Mouse (Mus musculus): ENCODE results near the gene Midn. TPM values are rescaled to one million over a fixed set of nuclear protein-coding genes. Genes with fewer than 3 reads are reported as not detected.

Gene Midn
- polyA plus RNA-seq, 1 experiment from 2014 or later = 39.8 TPM

DNA sequence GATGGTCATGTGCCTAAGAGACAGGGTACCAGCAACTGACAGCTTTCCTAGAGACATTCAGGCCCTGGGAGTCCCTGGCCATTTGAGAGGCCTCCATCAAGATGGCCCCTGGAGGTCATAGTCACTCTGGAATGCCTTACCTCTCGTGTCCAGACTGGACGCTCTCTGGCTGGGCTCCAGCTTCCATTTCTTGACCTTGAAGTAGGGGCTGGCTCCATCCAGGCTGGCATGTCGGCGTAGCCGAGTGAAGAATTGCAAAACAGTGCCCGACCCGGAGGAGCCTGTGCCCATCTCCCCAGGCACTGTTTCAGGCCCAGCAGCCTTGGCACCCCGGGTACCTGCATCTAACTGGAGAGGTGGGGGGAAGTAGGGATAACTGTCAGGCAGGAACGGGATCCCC is 13.7 kb upstream of the Midn start:
- peaks cover 52% of the 10 kb centered on the region for H3K36me3 ChIP-seq (ENCODE audit: control insufficient read depth, insufficient read depth, low read length)
- WGBS = 93% methylated on average over 9 of the region's 9 CpGs
- ATAC-seq (ENCODE audit: low read depth) = no peak
- H3K27ac ChIP-seq (ENCODE audit: low read depth, low read length) = no peak overlapping the region
- no peak overlapping the region for H3K9ac ChIP-seq (replicated peaks; ENCODE audit: low read depth, low read length)
- no peaks in the 10 kb centered on the region for H3K9me3 ChIP-seq (ENCODE audit: control insufficient read depth, low read length)
- H3K4me2 ChIP-seq (ENCODE audit: low read depth, low read length) = no peak overlapping the region
- H3K4me3 ChIP-seq (ENCODE audit: low read depth, low read length) = no peak overlapping the region
- peaks cover 18% of the 10 kb centered on the region for H3K4me1 ChIP-seq (ENCODE audit: control insufficient read depth, insufficient read depth, low read length)
- H3K27me3 ChIP-seq (ENCODE audit: control insufficient read depth, insufficient read depth, low read length) = no peaks in the 10 kb centered on the region

DNA sequence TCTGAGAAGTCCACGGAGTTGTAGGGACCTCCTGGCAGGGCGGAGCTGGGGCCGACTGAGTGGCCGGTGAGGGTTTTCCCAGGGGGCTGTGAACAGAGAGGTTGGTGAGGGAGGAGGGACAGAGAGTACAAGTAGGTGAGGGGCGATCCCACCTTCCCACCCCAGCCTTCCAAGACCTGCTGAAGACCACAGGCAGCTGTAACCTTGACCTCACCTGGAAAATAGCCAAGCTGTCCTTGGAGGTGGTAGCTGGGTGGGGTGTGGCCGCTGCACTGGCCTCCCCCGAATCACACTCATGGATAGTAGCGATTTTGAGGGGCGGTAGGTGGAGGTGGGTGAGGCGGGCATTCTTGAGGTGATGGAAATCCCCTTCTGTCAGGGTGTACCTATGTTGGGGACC is 12.9 kb upstream of the Midn start:
- Histone ChIP-seq H3K4me1 (ENCODE audit: control insufficient read depth, insufficient read depth, low read length) (peaks cover 18% of the 10 kb centered on the region), H3K4me3 (ENCODE audit: low read depth, low read length) (no peak overlapping the region), H3K36me3 (ENCODE audit: control insufficient read depth, insufficient read depth, low read length) (peaks cover 45% of the 10 kb centered on the region), H3K4me2 (ENCODE audit: low read depth, low read length) (no peak overlapping the region), H3K27me3 (ENCODE audit: control insufficient read depth, insufficient read depth, low read length) (no peaks in the 10 kb centered on the region), H3K9ac (replicated peaks; ENCODE audit: low read depth, low read length) (no peak overlapping the region), H3K27ac (ENCODE audit: low read depth, low read length) (no peak overlapping the region), H3K9me3 (ENCODE audit: control insufficient read depth, low read length) (no peaks in the 10 kb centered on the region)
- 89% methylated on average over 10 of the region's 10 CpGs for WGBS
- no peak for ATAC-seq (ENCODE audit: low read depth)

DNA sequence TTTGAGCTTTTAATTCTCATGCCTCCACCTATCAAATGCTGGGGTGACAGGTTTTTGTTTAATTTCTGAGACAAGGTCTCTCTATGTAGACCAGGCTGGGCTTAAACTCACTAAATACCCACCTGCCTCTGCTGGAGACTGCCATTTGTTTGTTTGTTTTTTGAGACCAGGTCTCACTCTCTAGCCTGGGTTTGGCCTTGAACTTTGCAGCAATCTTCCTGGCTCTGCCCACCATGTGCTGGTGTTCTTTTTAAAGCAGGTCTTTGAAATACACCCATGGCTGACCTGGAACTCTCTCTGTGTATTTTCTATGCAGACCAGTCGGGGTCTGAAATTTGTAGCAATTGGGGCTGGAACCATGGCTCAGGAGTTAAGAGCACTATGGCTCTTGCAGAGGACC is 12.4 kb upstream of the Midn start:
- Histone ChIP-seq H3K36me3 (ENCODE audit: control insufficient read depth, insufficient read depth, low read length) (peaks cover 40% of the 10 kb centered on the region), H3K27me3 (ENCODE audit: control insufficient read depth, insufficient read depth, low read length) (no peaks in the 10 kb centered on the region), H3K9ac (replicated peaks; ENCODE audit: low read depth, low read length) (no peak overlapping the region), H3K4me1 (ENCODE audit: control insufficient read depth, insufficient read depth, low read length) (peaks cover 18% of the 10 kb centered on the region), H3K9me3 (ENCODE audit: control insufficient read depth, low read length) (no peaks in the 10 kb centered on the region), H3K27ac (ENCODE audit: low read depth, low read length) (no peak overlapping the region), H3K4me2 (ENCODE audit: low read depth, low read length) (no peak overlapping the region), H3K4me3 (ENCODE audit: low read depth, low read length) (no peak overlapping the region)
- 82% methylated on average over 1 of the region's 1 CpGs for WGBS
- ATAC-seq (ENCODE audit: low read depth) = no peak

GRCm38 (mm10) chr10:80136179-80136951 is 11.7 kb upstream of the Midn start:
- H3K4me1 ChIP-seq (ENCODE audit: control insufficient read depth, insufficient read depth, low read length) = peaks cover 18% of the 10 kb centered on the region

GRCm38 (mm10) chr10:80136952-80137625 is 11.0 kb upstream of the Midn start:
- Histone ChIP-seq H3K9ac (replicated peaks; ENCODE audit: low read depth, low read length) (peak overlapping the region; percentile 97), H3K36me3 (ENCODE audit: control insufficient read depth, insufficient read depth, low read length) (peaks cover 32% of the 10 kb centered on the region), H3K27me3 (ENCODE audit: control insufficient read depth, insufficient read depth, low read length) (no peaks in the 10 kb centered on the region), H3K4me2 (ENCODE audit: low read depth, low read length) (peak overlapping the region; percentile 84), H3K9me3 (ENCODE audit: control insufficient read depth, low read length) (no peaks in the 10 kb centered on the region), H3K4me3 (ENCODE audit: low read depth, low read length) (peak overlapping the region; percentile 74), H3K27ac (ENCODE audit: low read depth, low read length) (peak overlapping the region; percentile 94), H3K4me1 (ENCODE audit: control insufficient read depth, insufficient read depth, low read length) (peaks cover 17% of the 10 kb centered on the region)
- 3% methylated on average over 27 of the region's 29 CpGs for WGBS
- no peak for ATAC-seq (ENCODE audit: low read depth)

More at GRCm38 (mm10) chr10:80136179-80136951, 11.7 kb upstream of the Midn start:
- Histone ChIP-seq H3K27ac (ENCODE audit: low read depth, low read length) (no peak overlapping the region), H3K9ac (replicated peaks; ENCODE audit: low read depth, low read length) (peak overlapping the region; percentile 97), H3K9me3 (ENCODE audit: control insufficient read depth, low read length) (no peaks in the 10 kb centered on the region), H3K36me3 (ENCODE audit: control insufficient read depth, insufficient read depth, low read length) (peaks cover 33% of the 10 kb centered on the region), H3K27me3 (ENCODE audit: control insufficient read depth, insufficient read depth, low read length) (no peaks in the 10 kb centered on the region), H3K4me3 (ENCODE audit: low read depth, low read length) (peak overlapping the region; percentile 74), H3K4me2 (ENCODE audit: low read depth, low read length) (peak overlapping the region; percentile 84)
- WGBS = 14% methylated on average over 46 of the region's 49 CpGs
- ATAC-seq (ENCODE audit: low read depth) = no peak

- Histone ChIP-seq H3K36me3 (ENCODE audit: control insufficient read depth, insufficient read depth, low read length) (peaks cover 26% of the 10 kb centered on the region), H3K4me3 (ENCODE audit: low read depth, low read length) (peak overlapping the region; percentile 74), H3K9me3 (ENCODE audit: control insufficient read depth, low read length) (no peaks in the 10 kb centered on the region), H3K27me3 (ENCODE audit: control insufficient read depth, insufficient read depth, low read length) (no peaks in the 10 kb centered on the region), H3K9ac (replicated peaks; ENCODE audit: low read depth, low read length) (peak overlapping the region; percentile 97), H3K27ac (ENCODE audit: low read depth, low read length) (peak overlapping the region; percentile 94), H3K4me1 (ENCODE audit: control insufficient read depth, insufficient read depth, low read length) (peaks cover 21% of the 10 kb centered on the region), H3K4me2 (ENCODE audit: low read depth, low read length) (peak overlapping the region; percentile 84)
- 2% methylated on average over 27 of the region's 33 CpGs for WGBS
- no peak for ATAC-seq (ENCODE audit: low read depth)
Observed at GRCm38 (mm10) chr10:80137626-80138552, 10.2 kb upstream of the Midn start.

DNA sequence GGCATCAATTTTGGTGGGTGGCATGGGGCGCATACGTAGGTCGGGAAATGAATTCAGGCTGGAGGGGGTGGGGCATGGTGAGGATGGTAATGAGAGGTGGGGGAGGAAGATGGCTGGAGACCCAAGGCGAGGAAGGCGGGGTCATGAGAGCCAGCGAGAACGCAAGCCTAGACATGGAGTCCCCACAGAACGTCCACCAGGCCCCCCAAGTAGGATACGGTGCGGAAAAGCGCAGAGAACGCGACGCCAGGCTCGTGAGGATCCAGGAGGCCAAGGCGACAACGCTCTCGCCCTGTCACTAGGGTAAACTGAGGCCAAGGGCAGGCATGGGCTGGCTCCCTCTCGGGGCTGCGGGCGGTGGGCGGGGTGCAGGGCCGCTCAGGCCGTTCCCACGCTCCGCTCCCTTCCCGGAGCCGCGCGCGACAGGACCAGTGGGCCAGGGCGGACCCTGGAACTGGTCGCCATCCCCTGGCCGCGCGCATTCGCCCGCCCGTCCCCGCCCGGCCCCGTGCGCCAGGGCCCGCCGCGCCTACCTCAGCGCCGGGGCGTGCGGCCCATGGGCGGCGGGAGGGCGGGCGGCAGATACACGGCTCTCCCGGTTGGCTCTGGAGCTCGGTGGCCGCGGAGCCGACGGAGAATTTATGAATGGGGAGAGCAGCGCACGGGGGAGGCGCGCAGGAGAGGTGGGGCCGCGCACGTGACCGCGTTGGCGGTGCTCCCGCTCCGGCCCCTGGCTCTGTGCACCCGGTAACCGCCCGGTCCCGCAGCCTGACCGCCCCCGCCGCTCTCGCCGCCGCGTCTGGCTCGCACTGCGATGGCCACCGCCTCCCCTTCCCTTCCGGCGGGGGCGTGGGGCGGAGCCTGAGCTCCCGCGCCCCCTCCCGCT is 9.3 kb upstream of the Midn start, which contains the start of gene Atp5d:
Gene Atp5d, plus strand, starts transcription at position 80 of the 886 bp plus-strand sequence.
- ATAC-seq (ENCODE audit: low read depth) = peak; percentile 13
- H3K4me1 ChIP-seq (ENCODE audit: control insufficient read depth, insufficient read depth, low read length) = peaks cover 26% of the 10 kb centered on the region
- H3K4me2 ChIP-seq (ENCODE audit: low read depth, low read length) = peak within 1 kb of the TSS; percentile 84
- no peaks in the 10 kb centered on the region for H3K27me3 ChIP-seq (ENCODE audit: control insufficient read depth, insufficient read depth, low read length)
- H3K9me3 ChIP-seq (ENCODE audit: control insufficient read depth, low read length) = no peaks in the 10 kb centered on the region
- peak within 1 kb of the TSS; percentile 94 for H3K27ac ChIP-seq (ENCODE audit: low read depth, low read length)
- H3K36me3 ChIP-seq (ENCODE audit: control insufficient read depth, insufficient read depth, low read length) = peaks cover 22% of the 10 kb centered on the region
- WGBS = under 1% methylated on average over 70 of the region's 94 CpGs
- peak within 1 kb of the TSS; percentile 97 for H3K9ac ChIP-seq (replicated peaks; ENCODE audit: low read depth, low read length)
- H3K4me3 ChIP-seq (ENCODE audit: low read depth, low read length) = peak within 1 kb of the TSS; percentile 74

DNA sequence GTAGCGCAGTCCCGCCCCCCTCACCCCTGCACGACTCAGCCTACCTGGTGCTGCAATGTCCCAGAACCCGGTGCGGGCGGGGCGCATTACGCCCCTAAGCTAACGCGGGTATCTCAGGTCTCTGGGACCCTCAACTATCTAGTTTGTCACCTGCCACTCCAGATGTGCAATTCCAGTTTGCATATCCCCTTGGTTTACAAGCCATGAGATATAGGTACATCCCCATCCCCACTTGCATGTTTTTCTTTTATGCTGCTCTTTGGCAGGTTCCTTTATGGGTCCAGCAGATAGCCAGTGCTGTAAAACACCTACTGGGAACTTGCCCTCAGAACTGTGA is 8.7 kb upstream of the Midn start:
- 4% methylated on average over 7 of the region's 10 CpGs for WGBS
- H3K36me3 ChIP-seq (ENCODE audit: control insufficient read depth, insufficient read depth, low read length) = peaks cover 23% of the 10 kb centered on the region
- no peak for ATAC-seq (ENCODE audit: low read depth)
- peak overlapping the region; percentile 84 for H3K4me2 ChIP-seq (ENCODE audit: low read depth, low read length)
- peak overlapping the region; percentile 74 for H3K4me3 ChIP-seq (ENCODE audit: low read depth, low read length)
- no peaks in the 10 kb centered on the region for H3K27me3 ChIP-seq (ENCODE audit: control insufficient read depth, insufficient read depth, low read length)
- peak overlapping the region; percentile 94 for H3K27ac ChIP-seq (ENCODE audit: low read depth, low read length)
- no peaks in the 10 kb centered on the region for H3K9me3 ChIP-seq (ENCODE audit: control insufficient read depth, low read length)
- H3K9ac ChIP-seq (replicated peaks; ENCODE audit: low read depth, low read length) = peak overlapping the region; percentile 97
- peaks cover 26% of the 10 kb centered on the region for H3K4me1 ChIP-seq (ENCODE audit: control insufficient read depth, insufficient read depth, low read length)

Measured in neural tube, embryonic 14.5 days (tissue).